Mouse (Mus musculus) spleen, adult 2 months (tissue): Measurements from ENCODE around the gene Rrp15.

Experiments
- CTCF ChIP-seq: fragments of 200-500 bp; IDR thresholded peaks from 2 replicates; pipeline ENCODE4 v1.5.1; 2011; ENCODE audit warnings: mild to moderate bottlenecking, inconsistent platforms; ENCODE audit not compliant: insufficient read depth, insufficient read length, insufficient replicate concordance; ENCODE audit errors: extremely low read depth
- POLR2A ChIP-seq: fragments of 200-500 bp; IDR thresholded peaks from 2 replicates; pipeline ENCODE4 v1.6.1; 2011; ENCODE audit warnings: low read depth, low read length, inconsistent platforms

- TF ChIP-seq CTCF (no peak), POLR2A (no peak)
These were observed 621 bp upstream of the Rrp15 start for GRCm38 (mm10) chr1:186749675-186750283.
